Mouse (Mus musculus) liver, postnatal 0 days (tissue): ENCODE measurements around the gene Mdga1.

Source experiments
- CTCF ChIP-seq: sonication (generic); IDR thresholded peaks from 2 replicates; pipeline ENCODE4 v1.5.1; 2016; ENCODE audit warnings: antibody characterized with exemption, low read depth
- EP300 ChIP-seq: IDR thresholded peaks from 2 replicates; pipeline ENCODE4 v1.6.1; 2016; ENCODE audit warnings: antibody characterized with exemption, low read depth, mild to moderate bottlenecking

DNA sequence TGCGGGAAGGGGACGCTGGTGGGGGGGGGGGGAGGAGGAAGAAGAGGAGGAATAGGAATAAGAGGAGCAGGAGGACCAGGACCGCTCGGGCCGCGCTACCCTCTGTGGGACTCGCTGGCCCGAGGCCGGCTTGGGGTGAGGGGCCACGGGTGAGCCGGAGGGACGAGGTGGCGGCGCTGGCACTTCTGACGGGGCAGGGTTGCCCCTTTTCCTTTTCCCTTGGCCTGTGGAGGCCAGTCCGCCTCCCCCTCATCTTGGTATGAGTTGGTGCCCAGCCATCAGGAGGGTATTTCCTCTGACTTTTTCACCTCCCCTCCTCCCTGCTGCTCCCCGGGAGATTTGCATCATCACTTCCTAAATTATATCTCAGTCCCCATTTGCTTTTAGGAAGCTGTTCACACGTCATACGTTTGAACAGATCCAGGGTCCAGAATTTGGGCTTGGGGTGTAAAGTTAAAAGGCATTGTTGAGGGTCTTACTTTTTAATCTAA is 35.6 kb upstream of the Mdga1 start:
- TF ChIP-seq CTCF: no peak
- no peak for TF ChIP-seq EP300
